10 mouse cellular contexts compared by ENCODE assay signal in the genomic region with DNA sequence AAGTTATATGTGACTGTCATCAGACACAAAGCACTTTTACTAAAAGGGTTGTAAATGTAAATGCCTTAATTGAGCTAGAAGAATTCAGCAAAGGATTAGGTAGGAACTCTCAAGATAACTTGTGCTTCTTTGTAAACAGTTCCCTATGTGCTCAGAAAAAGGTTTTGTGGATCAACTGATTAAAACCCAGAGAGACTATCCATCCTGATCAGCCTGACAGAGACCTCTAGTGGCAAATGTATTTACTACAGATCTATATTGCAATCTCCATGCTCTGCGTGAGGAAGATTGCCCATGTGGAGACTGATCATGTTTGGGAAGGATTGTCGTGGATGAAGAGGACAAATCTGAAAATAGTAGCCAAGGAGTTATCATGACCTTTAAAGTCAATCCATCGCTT. TPM values are rescaled to one million over a fixed set of nuclear protein-coding genes. Genes with fewer than 3 reads are reported as not detected.
DNase-seq lines count a peak whose midpoint lies in the region; ATAC-seq and TF ChIP-seq lines count a peak whose summit lies in the region.
"Had no signal": no experiment of that assay in that cellular context is flagged by ENCODE, and none has a peak within 500 bp of the region (broad histone marks: within the 10 kb centered on the region; RNA-seq: fewer than 3 reads in every experiment).

No protein-coding gene starts in this region.

- no peak overlapping the region for H3K27ac ChIP-seq in intestine, embryonic 16.5 days (ENCODE audit: low read length)
- H3K27ac ChIP-seq in intestine, embryonic 15.5 days = no peak overlapping the region
- H3K27ac ChIP-seq in liver, postnatal 0 days (ENCODE audit: low read depth) = no peak overlapping the region
- H3K27ac ChIP-seq: liver, embryonic 13.5 days had no signal

- H3K4me1 ChIP-seq in intestine, embryonic 16.5 days (ENCODE audit: control insufficient read depth, insufficient read depth, low read length) = no peaks in the 10 kb centered on the region
- H3K4me1 ChIP-seq in intestine, embryonic 15.5 days (replicated peaks) = no peaks in the 10 kb centered on the region
- H3K4me1 ChIP-seq in liver, postnatal 0 days (ENCODE audit: insufficient read depth) = no peaks in the 10 kb centered on the region

- WGBS in intestine, embryonic 16.5 days = 22% methylated on average over 3 of the region's 3 CpGs
- WGBS in intestine, embryonic 15.5 days = 19% methylated on average over 3 of the region's 3 CpGs
- WGBS in liver, postnatal 0 days (ENCODE audit: insufficient replicate concordance) = 28% methylated on average over 3 of the region's 3 CpGs

- no peak overlapping the region for H3K4me2 ChIP-seq in intestine, embryonic 16.5 days (ENCODE audit: low read depth, low read length)
- no peak overlapping the region for H3K4me2 ChIP-seq in intestine, embryonic 15.5 days (replicated peaks)
- no peak overlapping the region for H3K4me2 ChIP-seq in liver, postnatal 0 days (ENCODE audit: low read depth, low read length)
- H3K4me2 ChIP-seq: liver, embryonic 13.5 days had no signal

- H3K9ac ChIP-seq in intestine, embryonic 16.5 days (ENCODE audit: low read depth, low read length) = no peak overlapping the region
- H3K9ac ChIP-seq in intestine, embryonic 15.5 days = no peak overlapping the region
- no peak overlapping the region for H3K9ac ChIP-seq in liver, postnatal 0 days (replicated peaks)
- H3K9ac ChIP-seq: liver, embryonic 13.5 days had no signal

- no peak for TF ChIP-seq EP300 in liver, postnatal 0 days (IDR thresholded peaks at IDR 0.05; ENCODE audit: low read depth)

- H3K9me3 ChIP-seq in intestine, embryonic 16.5 days (ENCODE audit: control insufficient read depth, low read length) = no peaks in the 10 kb centered on the region
- H3K9me3 ChIP-seq in intestine, embryonic 15.5 days = no peaks in the 10 kb centered on the region
- no peaks in the 10 kb centered on the region for H3K9me3 ChIP-seq in liver, postnatal 0 days (ENCODE audit: low read length)
- H3K9me3 ChIP-seq: liver, embryonic 13.5 days had no signal

- DNase-seq in CD4-positive, CD25-positive, alpha-beta regulatory T cell, adult 2 months (ENCODE audit: low read depth, low spot score) = peak; percentile 60
- DNase-seq in ZHBTc4 (ENCODE audit: low read depth, low spot score) = peak; percentile 58
- DNase-seq in liver, postnatal 0 days = no peak
- no peak for DNase-seq in T-cell, adult 2 months (ENCODE audit: low spot score)
- DNase-seq in kidney, postnatal 25 days = no peak
- DNase-seq: adrenal gland, postnatal 10 days; liver, embryonic 13.5 days had no signal

- 0 out of 2 replicates have a peak, but pooled peaks have one; percentile 18 for ATAC-seq in intestine, embryonic 16.5 days
- ATAC-seq in intestine, embryonic 15.5 days = no peak
- no peak for ATAC-seq in liver, postnatal 0 days
- no peak; the same call in 1 of the 2 replicates for ATAC-seq in erythroid progenitor cell, adult 5-6 weeks (replicated peaks; ENCODE audit: low FRiP score, poor library complexity, severe bottlenecking)

- H3K4me3 ChIP-seq in intestine, embryonic 16.5 days (ENCODE audit: low read length) = no peak overlapping the region
- no peak overlapping the region for H3K4me3 ChIP-seq in intestine, embryonic 15.5 days (replicated peaks)
- no peak overlapping the region for H3K4me3 ChIP-seq in liver, postnatal 0 days (ENCODE audit: low read depth, low read length)
- H3K4me3 ChIP-seq: liver, embryonic 13.5 days had no signal

- no peaks in the 10 kb centered on the region for H3K36me3 ChIP-seq in intestine, embryonic 16.5 days (ENCODE audit: control insufficient read depth, insufficient read depth, low read length)
- H3K36me3 ChIP-seq in intestine, embryonic 15.5 days = no peaks in the 10 kb centered on the region
- H3K36me3 ChIP-seq in liver, postnatal 0 days (replicated peaks; ENCODE audit: insufficient read depth, low read length) = no peaks in the 10 kb centered on the region
- H3K36me3 ChIP-seq: liver, embryonic 13.5 days had no signal

- H3K27me3 ChIP-seq in intestine, embryonic 16.5 days (replicated peaks; ENCODE audit: control insufficient read depth, insufficient read depth, low read length) = no peaks in the 10 kb centered on the region
- H3K27me3 ChIP-seq in intestine, embryonic 15.5 days (replicated peaks) = no peaks in the 10 kb centered on the region
- H3K27me3 ChIP-seq in liver, postnatal 0 days (ENCODE audit: insufficient read depth, low read length) = no peaks in the 10 kb centered on the region
- H3K27me3 ChIP-seq: liver, embryonic 13.5 days had no signal

- peak; percentile 69 for TF ChIP-seq CTCF in liver, postnatal 0 days (IDR thresholded peaks at IDR 0.05; ENCODE audit: low read depth)

RNA-seq across cellular contexts. Expression of a gene that starts 19.8 kb away (rescaled TPM):
- 81.6 and 82.4 TPM in 2 replicates for polyA plus RNA-seq in intestine, embryonic 16.5 days (2015; fragmentation: Nextera tagmentation; extraction: Ambion mirVana)
- 93.2 and 97.2 TPM in 2 replicates for polyA plus RNA-seq in intestine, embryonic 15.5 days (2015; fragmentation: Nextera tagmentation; extraction: Ambion mirVana)
- polyA plus RNA-seq in liver, postnatal 0 days (2015; fragmentation: Nextera tagmentation; extraction: Ambion mirVana) = 33.1 and 38.1 TPM in 2 replicates
- total RNA-seq in erythroid progenitor cell, adult 5-6 weeks (2015; ENCODE audit: low replicate concordance) = 158 and 173 TPM in 2 replicates
- total RNA-seq in erythroid progenitor cell, adult 5-6 weeks (2017; ENCODE audit: low replicate concordance) = 199 and 276 TPM in 2 replicates

Comparison
In these comparisons a context has a peak if more than half of its experiments do, and no peak if none do; other contexts are left out.
1. DNase-seq: peak in CD4-positive, CD25-positive, alpha-beta regulatory T cell, adult 2 months (single experiment) and ZHBTc4 (single experiment); none in liver, postnatal 0 days (single experiment), T-cell, adult 2 months (single experiment) and kidney, postnatal 25 days (0 of 2).